Mouse (Mus musculus) mouse embryonic stem cell (cell line): ENCODE results near the gene Dmtf1.
"Not testable (repeated sequence)": the region's sequence is repeated elsewhere in the genome, so short reads cannot be mapped to it uniquely, and the experiment has no call there.

Experiments used
- in situ Hi-C, 2 experiments: fragments of 300-500 bp; cut with MboI; formaldehyde crosslinking; loops; 1 replicate in 1 of 2; 3 replicates in 1 of 2; pipeline ENCODE4 v1.14.3; 2019 to 2020; ENCODE audit warnings: low sequenced_read_pairs in 2 of 2, low pct_unique_long_range_greater_than_20kb in 1 of 2, mixed read lengths in 1 of 2; ENCODE audit not compliant: unreplicated experiment in 1 of 2

Dmtf1 gene

GRCm38 (mm10) chr5:9161456-9162041, at the start of gene Dmtf1:
Dmtf1 (minus strand) TSS chr5:9161776.
- in situ Hi-C loops: no loop called here

- in situ Hi-C loops: no loop called here
Observed at GRCm38 (mm10) chr5:9186467-9186866, 24.9 kb upstream of the Dmtf1 start.

GRCm38 (mm10) chr5:9173295-9173694, 11.7 kb upstream of the Dmtf1 start:
- in situ Hi-C loops: no loop called here

GRCm38 (mm10) chr5:9169328-9170005, 7.9 kb upstream of the Dmtf1 start:
- in situ Hi-C loops: not testable (repeated sequence)

GRCm38 (mm10) chr5:9166366-9166765, 4.8 kb upstream of the Dmtf1 start:
- in situ Hi-C loops: no loop called here

GRCm38 (mm10) chr5:9165151-9165550, 3.6 kb upstream of the Dmtf1 start:
- in situ Hi-C loops: not testable (repeated sequence)

- in situ Hi-C loops: no loop called here
Observed at GRCm38 (mm10) chr5:9163411-9163810, 1.8 kb upstream of the Dmtf1 start.

GRCm38 (mm10) chr5:9162088-9162487, 512 bp upstream of the Dmtf1 start:
- in situ Hi-C loops: no loop called here

- in situ Hi-C loops: no loop called here
Observed at GRCm38 (mm10) chr5:9160831-9161455, 633 bp downstream of the Dmtf1 start.

GRCm38 (mm10) chr5:9157336-9157735, 4.2 kb downstream of the Dmtf1 start:
- in situ Hi-C loops: no loop called here

- in situ Hi-C loops: no loop called here
Observed at GRCm38 (mm10) chr5:9156746-9157145, 4.8 kb downstream of the Dmtf1 start.

- in situ Hi-C loops: no loop called here
Observed at GRCm38 (mm10) chr5:9149273-9149850, 12.2 kb downstream of the Dmtf1 start.

- in situ Hi-C loops: no loop called here
Observed at GRCm38 (mm10) chr5:9142376-9142775, 19.2 kb downstream of the Dmtf1 start.

GRCm38 (mm10) chr5:9140724-9141123, 20.9 kb downstream of the Dmtf1 start:
- in situ Hi-C loops: no loop called here

GRCm38 (mm10) chr5:9135588-9135987, 26.0 kb downstream of the Dmtf1 start:
- in situ Hi-C loops: no loop called here

- in situ Hi-C loops: no loop called here
Observed at GRCm38 (mm10) chr5:9131786-9132185, 29.8 kb downstream of the Dmtf1 start.

GRCm38 (mm10) chr5:9128566-9128965, 33.0 kb downstream of the Dmtf1 start:
- in situ Hi-C loops: no loop called here

GRCm38 (mm10) chr5:9124134-9124533, 37.4 kb downstream of the Dmtf1 start:
- in situ Hi-C loops: no loop called here

- in situ Hi-C loops: no loop called here
Observed at GRCm38 (mm10) chr5:9114162-9114561, 47.4 kb downstream of the Dmtf1 start.

- in situ Hi-C loops: no loop called here
Observed at GRCm38 (mm10) chr5:9111759-9112158, 49.8 kb downstream of the Dmtf1 start.
